Mouse (Mus musculus) gastrocnemius, postnatal 10 days (tissue): ENCODE measurements around the gene Rnf141. TPM values are rescaled to one million over a fixed set of nuclear protein-coding genes. Genes with fewer than 3 reads are reported as not detected.

Source experiments
- DNase-seq: peaks from one replicate; pipeline ENCODE4 v3.0.0; 2021; ENCODE audit warnings: mixed read lengths
- total RNA-seq, 2 experiments: library from RNA; stranded (reverse); gene quantifications; 2 replicates each; pipeline ENCODE4 v1.2.3; 2021

The Rnf141 gene
- total RNA-seq, 2 experiments from 2014 or later, result 14.6 to 17.6 TPM

DNA sequence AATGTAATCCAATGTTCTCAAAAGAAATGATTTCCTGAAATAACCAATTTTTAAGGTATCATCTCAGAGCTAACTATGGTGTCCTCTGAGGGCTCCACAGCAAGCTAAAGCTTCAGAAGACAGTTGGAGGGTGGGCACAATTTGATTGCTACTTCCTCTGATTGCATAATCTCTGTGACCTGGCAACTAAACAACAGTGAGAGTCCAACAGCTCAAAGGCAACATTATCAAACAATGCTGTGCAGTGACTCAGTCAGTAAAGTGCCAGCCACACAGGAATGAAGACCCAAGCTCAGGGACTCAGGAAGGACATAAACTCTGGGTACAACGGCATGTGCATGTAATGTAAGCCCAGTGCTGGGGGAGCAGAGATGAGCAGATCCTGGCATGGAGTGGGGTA lies 11.2 kb downstream of the Rnf141 start:
- DNase-seq, result no peak

DNA sequence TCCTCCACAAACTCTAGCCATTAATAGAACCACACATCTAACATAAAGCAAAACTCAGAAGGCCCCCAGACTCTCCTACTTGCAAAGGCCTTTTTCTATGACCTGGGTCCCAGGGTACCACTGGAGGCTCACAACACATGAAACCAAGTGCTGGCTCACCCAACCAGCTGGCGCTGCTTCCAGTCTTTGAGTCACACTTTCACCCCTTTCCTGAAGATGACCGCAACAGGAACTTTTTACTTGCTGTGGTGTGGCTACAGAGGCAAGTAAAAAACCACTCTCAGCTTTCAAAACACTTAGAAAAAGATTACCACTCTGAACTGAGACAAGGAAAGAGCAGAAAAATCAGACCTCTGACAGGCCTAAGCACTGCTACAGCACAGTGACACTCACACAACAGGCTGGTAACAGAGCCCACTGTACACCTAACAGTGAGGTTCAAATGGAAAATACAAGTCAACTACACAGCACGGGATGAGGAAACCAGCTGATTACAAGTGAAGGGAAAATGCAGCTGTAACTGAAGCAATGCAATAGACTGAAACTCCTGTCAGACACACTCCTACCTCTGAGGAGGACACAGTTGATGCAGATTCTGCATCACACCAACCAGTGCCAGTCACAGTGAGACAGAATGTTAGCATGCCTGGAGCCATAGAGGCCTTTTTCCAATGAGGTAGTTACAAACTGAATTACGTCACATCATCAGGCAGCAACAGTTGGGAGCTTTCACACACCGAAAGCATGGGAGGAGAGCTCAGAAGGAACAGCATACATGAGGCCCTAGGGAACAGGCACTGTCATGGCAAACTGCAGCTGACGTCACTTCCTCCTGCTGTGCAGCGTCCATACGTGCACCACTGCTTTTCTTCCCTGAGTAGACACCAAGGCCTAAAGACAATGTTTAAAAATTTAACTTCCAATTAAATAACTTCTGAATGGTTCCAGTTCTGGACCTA lies 20.0 kb downstream of the Rnf141 start:
- no peak for DNase-seq

DNA sequence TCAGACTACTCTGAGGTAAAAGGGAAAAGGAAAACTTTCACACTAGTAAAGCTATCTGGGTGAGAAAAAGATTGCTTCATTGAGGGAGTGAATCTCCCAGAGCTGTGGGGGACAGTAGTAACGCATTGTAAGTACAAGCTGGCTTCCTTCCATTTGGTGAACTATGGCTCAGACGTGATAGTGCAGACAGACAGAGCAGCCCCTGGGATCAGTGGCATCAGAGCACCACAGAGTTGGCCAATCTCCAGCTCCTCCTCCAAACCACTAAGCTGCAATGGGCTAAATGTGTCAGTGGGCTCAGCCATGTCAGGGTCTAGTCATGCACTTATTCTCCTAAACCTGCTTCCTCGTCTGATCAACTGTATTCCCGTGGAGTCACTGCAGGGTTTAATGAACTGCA lies 20.7 kb downstream of the Rnf141 start:
- no peak for DNase-seq

DNA sequence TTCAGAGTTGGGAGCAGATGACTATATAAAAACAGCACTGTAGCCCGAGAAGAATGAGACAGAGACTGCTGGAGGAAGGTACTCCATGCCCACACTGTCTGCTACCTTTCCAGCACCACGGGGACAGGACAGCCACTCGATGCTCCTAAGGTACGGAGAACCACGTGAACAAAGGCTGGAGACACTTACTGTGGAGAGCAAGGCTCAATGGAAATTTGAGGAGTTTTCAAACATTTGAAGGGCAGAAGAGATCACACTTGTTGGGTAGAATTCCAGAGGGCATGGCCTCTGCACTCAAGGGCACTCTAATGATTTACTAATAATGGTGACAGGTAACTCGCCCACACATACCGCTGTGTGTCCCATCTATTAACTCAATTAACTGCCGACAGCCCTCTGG lies 21.2 kb downstream of the Rnf141 start:
- DNase-seq, result no peak

DNA sequence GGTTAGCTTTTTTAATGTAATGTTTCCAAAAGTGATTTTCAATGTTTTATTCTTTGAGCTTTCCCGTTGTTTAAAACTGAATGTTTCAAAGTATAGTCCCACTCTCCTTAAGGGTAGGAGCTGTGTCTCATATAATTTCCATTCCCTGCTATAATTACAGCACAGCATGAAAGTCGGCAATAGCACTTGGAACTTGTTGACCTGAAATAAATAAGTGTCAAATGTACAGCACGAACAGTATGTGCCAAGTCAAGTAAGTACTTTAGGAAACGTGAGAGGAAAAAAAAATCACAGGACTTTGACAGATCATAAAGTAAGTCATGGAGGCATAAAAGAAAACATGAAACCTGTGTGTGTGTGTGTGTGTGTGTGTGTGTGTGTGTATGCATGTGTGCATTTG lies 22.2 kb downstream of the Rnf141 start:
- no peak for DNase-seq

DNA sequence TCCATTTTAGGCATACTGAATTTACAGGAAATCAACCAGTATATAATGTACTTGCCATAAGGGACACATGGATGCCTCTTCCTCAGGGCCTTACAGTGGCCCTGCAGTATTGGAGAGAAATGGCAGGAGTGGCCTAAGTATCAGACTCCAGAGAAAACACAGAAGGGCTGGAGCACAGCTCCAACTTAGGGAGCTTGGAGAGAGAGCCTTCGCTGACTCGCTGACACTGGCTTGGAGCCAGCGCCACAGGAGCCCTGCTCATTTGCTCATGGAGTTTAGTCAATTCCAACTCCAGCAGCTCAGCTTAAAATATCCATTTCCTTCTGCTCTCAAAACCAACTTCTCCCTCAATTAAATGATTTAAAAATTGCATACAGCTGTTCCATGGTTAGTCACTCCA lies 22.6 kb downstream of the Rnf141 start:
- DNase-seq, result peak; percentile 61

DNA sequence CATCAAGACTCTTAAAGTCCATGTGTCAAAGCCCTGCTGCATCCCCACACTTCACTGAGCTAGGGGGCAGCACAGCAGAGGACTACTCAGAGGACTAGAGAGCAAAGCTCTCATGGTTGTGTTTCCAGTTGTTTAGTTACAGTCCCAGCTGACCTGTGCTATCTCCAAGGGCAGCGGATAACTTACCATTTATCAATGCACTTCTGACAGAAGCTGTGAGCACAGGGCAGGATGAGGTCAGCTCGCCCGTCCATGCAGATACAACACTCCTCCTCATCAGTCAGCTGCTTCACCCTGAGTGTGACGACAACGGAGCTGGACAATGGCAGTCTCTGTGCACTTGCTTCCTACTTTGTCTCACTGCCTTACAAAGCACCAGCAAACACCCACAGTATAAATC lies 23.2 kb downstream of the Rnf141 start:
- DNase-seq, result no peak

DNA sequence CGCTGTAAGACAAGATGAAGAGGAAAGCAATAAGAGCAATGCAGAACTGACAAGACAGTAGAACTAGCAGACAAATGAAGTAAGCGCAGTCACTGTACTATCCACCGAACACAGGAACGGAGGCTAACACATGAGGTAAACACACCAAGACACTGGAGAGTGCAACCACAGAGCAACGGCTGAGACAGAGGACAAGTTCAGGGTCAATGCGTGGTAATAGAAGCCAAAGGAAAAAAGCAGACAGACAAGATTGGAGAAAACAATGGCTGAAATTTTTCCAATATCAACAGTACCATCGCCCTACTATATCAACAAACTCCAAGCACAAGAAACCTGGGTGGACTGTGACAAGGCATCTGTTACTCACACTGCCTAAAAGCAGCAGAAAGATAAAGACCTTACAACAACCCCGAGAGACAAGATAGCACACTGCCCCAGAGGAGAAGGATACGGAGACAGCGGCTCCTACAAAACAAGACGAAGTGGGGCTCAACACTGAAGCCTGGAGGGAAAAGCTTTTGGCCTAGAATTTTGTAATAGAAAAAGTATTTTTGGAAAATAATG lies 25.4 kb downstream of the Rnf141 start:
- DNase-seq, result no peak

DNA sequence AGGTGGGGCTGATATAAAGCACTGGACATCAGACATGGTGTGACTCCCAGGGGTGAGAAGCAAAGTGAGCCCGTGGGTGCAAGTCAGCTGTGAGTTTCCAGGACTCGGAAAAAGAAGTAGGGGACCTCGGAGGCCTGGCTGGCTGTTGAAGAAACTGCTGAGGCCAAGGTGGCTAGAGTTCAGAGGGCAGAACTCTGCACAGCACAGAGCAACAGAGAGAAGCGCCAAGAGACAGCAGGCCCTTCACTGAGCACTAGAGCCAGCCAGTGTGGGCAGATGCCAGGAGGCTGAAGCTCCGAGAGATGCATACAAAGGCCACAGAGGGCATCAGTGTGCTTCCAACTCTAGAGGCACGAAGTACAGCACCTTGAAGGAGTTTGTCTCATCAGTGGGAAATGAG lies 26.1 kb downstream of the Rnf141 start:
- no peak for DNase-seq

DNA sequence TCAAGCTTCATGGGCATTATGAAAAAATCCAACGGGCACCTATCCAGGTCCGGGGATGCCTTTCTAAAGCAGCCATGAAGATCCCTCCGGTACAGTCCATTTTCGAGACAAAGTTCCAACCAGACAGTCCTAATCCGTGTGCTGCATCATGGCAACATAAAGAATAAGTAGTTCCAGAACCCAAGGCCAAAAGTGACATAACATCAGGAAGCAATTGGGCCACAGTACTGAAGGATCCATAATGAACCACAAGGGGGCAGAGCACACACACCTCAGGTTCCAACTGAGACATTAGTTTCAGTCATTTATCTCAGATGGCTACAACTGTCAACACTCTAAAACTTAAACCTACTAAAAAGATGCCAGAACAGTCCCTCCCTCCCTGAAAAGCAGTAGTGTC lies 28.2 kb downstream of the Rnf141 start:
- DNase-seq, result no peak

DNA sequence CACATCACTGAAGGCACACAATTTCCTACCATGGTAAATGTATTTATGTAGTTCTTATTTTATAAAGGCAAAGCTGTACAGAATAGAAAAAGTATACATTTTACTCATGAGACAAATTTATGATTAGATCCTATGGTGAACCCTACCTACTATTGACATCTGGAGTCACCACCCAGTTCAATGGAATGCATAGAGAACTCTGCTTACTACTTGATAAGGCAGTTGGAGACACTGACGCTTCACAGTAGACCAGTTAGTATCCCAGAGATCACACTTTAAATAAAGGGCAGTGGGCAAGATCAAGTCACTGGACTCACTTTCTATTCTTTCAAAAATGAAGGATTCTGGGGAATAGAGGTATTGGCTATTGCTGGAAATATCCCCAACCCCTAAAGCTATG lies 30.3 kb downstream of the Rnf141 start:
- DNase-seq, result no peak

DNA sequence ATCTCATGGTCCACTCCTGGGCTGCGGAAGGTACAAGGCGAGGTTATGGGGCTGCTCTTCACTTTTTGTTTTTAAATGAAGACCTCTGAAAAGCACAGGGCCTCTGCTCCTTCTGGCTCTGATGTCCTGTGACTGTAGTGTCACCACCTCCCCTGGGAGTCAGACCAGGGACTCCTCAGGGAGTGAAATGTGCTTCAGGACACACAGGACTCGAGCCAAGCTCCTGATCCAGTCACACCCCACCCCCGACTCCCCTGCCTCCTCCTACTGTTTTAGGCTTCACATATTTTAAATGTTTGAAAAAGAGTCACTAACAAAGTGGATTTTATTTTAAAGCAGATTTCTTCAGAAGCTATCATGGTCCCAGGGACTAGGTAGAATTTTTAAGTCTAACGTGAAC lies 32.7 kb downstream of the Rnf141 start:
- no peak for DNase-seq

DNA sequence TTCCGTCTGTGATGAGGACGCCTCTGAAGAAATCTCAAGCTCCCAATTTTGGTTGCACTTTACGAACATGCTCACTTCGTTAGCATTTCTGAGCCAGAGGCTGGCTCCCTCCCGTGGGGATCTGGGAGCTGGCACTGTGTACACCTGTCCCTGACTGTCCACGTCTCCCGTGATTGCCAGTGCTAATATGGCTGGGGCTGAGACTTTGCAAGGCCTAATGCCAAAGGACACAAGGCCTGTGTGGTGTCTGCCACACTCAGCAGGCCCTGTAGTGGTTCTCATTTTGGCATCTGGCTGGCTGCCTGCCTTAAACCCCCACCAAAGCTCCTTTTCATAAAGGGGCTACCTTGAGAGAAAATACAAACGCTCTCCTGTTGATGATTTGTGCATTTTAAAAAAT lies 33.3 kb downstream of the Rnf141 start:
- DNase-seq, result no peak

DNA sequence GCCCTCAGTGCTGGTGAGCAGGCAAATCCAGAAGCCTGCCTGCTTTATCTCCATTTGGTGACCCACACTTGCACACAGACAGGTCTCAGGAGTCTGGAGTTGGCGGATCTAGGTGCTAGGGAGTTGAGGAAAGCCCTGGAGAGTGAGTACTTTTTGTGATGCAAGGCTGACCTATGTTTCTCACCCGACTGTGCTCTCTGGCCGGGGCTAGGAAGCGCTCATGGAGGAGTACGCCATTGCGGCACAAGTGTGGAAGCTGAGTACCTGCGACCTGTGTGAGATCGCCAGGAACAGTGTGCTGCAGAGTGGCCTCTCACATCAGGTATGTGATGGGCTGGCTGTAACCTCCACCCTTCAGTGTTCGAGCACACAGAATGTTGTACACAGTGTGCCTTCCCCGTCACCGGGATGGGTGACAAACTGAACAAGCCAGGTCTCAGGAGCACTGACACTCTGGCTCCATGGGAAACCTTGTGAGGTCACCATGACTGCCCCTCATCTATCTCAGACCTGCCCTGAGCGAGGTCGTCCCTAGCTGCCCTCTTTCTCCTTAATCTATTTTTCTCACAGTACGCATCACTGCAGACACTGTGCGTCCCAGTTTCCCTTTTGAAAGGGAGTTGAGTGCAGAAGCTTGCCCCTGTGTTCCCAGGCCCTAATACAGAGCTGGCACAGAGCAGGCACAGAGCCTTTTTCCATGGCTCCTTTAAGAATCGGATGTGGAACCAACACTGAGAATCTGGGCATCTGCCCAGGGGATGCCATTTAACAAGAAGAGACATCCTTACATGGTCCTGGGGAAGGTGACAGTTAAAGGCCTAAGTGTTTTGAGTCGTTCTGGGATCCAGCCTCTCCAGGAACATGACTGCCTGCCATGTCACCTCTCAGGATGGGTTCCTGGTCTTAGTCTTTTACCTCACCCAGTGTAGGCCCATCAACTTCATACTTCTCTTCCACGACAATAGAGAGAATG lies 34.4 kb downstream of the Rnf141 start:
- DNase-seq, result no peak

DNA sequence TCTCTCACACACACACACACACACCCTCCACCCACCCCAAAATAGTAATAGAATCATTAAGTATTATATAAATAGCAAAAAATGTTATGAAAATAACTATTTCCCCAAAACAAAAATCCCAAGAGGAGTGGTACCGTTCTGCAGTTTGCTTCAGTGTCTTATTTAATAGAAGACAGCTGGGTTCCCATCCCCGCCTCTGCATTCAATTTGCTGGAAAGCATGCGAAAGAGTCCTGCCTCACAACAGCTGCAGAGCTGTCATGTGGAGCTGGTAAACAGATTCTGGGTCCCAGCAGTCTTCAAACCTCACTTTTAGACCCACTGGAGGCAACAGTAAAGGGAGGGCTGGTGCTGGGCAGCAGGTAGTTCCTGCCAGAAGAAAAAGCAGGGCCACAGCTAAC lies 35.3 kb downstream of the Rnf141 start:
- DNase-seq, result no peak

DNA sequence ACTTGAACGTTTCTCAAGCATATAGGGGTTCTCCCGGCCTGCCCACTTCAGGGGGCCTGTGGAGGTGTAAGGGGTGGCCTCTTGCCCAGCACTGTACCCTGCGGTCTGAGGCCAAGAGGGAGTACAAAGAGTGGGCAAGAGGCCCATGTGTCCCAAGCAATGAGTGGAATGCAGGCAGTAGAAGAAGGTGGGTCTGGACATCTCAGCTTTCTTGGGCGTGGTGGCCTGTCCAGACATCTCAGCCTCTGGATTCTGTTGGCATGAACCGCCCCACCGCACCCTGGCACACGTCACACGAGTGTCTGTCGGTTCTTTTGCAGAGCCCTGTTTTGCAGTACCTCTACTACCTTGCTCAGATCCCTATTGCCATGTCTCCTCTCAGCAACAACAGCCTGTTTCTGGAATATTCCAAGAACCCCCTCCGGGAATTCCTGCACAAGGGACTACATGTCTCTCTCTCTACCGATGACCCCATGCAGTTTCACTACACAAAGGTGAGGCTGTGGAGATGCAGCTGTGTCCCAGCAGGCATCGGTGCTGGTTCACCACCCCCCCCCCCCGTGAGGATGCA lies 36.7 kb downstream of the Rnf141 start:
- no peak for DNase-seq

DNA sequence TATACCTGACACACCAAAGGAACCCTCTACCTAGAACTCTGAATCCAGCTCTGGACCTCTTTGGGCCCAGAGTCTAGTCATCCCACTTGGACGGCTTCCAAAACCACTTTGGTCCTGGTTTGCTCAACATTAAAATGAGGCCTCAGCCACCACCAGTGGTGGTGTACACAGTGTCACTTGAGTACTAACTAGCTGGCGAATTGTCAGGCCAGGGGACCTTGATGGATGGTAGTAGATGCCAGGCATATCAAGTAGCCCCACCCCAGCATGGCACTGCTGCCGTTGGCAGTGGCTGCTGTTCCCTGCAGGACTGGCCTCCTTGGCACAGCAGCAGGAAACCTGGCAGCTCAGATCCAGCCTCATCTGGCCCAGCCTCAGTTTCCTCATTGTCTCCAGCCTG lies 40.0 kb downstream of the Rnf141 start:
- peak; percentile 40 for DNase-seq

DNA sequence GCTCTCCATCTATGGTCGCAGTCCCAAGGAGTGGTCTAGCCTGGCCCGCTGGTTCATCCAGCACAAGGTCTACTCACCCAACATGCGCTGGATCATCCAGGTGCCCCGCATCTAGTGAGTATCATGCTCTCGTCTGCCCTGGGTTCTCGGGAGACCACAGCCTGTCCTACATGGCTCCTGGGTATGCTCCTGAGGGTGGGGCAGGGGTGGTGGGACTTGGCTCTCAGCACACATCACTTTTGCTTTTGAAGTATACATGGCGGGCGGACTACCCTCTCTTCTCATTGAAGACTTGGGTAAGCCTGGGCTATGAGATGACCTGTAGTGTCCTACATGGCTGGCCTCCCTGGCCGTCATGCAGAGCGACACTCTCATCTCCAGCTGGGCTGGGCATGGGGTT lies 41.1 kb downstream of the Rnf141 start:
- DNase-seq, result no peak

DNA sequence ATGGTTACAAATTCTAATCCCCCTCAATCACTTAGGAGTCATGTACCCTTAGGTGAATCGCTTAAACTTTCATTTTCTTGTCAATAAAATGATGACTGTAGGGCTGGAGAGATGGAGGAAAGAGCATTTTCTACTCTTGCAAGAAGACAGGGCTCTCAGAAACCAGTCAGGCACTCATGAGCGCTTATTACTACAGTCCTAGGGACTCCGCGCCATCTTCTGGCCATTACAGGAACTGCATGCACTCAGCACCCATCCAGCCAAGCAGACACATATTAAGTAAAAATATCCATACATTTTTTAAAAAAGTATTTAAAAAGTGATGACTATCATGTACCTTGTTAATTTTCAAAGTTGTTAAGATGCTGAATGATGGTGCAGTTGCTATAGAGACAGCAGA lies 43.2 kb downstream of the Rnf141 start:
- peak; percentile 83 for DNase-seq

DNA sequence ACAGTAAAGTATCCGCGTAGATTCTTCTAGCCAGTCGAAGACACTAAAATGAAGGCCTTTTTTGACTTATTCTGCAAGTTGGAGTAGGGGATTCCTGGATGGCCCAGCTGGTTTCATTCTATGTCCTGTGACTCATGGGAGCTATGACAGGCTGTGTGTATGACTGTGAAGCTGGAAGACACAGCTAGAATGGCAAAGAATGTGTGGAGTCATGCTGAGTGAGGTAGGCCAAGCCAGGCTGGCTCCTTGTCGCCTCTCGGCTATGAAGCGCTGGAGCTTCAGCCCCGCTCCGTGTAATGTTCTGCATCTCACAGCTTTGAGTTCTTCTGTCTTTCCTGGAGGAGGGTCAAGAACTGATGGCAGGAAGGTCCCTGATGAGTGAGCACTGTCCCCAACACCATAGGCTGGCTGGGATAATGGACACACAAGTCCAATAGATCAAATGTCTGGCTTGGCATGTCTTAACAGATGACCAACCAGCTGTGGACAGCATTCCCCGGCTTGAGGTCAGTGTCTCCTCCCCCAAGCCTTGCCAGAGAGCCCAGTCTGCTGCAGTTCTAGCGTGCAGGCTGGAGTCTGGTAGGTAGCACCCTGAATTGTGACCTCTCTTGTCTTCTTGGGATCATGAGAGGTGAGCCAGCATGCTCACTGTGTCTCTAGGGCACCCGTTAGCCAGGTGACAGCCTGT lies 46.4 kb downstream of the Rnf141 start:
- DNase-seq, result no peak

DNA sequence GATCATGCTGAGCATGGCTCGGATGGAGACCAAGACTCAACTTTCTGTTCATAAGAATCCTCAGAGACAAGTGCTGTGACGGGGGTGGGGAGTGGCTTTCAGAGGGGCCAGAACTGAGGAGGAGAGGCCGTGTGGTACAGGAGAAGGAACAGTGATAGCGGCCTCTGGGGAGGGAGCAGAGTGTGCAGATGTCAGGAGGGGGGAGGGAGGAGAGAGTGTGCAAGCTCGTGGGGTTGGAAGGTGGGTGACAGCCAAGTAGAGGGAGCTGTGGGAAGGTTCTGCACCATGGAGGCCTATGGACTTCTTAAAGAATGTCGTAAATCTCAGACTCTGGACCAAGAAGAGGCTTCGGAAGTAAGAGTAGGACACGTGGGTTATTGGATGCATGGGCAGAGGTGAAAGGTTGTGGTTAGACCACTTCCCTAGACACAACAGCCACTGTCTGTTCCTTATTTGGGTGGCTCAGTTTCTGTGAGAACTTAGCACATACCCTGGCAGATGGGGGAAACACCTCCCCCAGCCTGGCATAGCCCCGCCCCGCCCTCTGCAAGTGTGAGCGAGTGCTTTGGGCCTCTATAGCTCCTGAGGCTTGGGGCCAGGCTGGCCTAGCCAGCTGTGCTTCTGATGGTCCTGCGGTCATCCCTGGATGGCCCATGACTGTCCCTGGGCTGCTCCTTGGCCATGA lies 47.7 kb downstream of the Rnf141 start:
- no peak for DNase-seq
